Mouse (Mus musculus) kidney, embryonic 14.5 days (tissue): Measurements from ENCODE around the gene Ctse. TPM values are rescaled to one million over a fixed set of nuclear protein-coding genes. Genes with fewer than 3 reads are reported as not detected.

Experiments used
- ATAC-seq: fragments of 200-750 bp; cut with Nextera tagmentation; 2 replicates; pipeline ENCODE4 v1.8.0; 2017; ENCODE audit warnings: moderate number of reproducible peaks, mild to moderate bottlenecking, moderate TSS enrichment, moderate library complexity; ENCODE audit not compliant: low FRiP score, low TSS enrichment
- H3K27ac ChIP-seq: fragments of 300-500 bp; sonication (generic); 2 replicates; pipeline ENCODE4 v1.5.1; 2014; ENCODE audit warnings: low read depth, mild to moderate bottlenecking, low read length, moderate library complexity, mixed read lengths
- H3K27me3 ChIP-seq: fragments of 300-500 bp; sonication (generic); 2 replicates; pipeline ENCODE4 v1.6.1; 2014; ENCODE audit warnings: mild to moderate bottlenecking, low read length; ENCODE audit not compliant: control insufficient read depth, insufficient read depth
- H3K36me3 ChIP-seq: fragments of 300-500 bp; sonication (generic); 2 replicates; pipeline ENCODE4 v1.6.1; 2014; ENCODE audit warnings: low read length, mixed read lengths; ENCODE audit not compliant: control insufficient read depth, insufficient read depth
- H3K4me1 ChIP-seq: fragments of 300-500 bp; sonication (generic); 2 replicates; pipeline ENCODE4 v1.6.1; 2014; ENCODE audit warnings: low read length, mixed read lengths; ENCODE audit not compliant: control insufficient read depth, insufficient read depth
- H3K4me2 ChIP-seq: fragments of 300-500 bp; sonication (generic); replicated peaks from 2 replicates; pipeline ENCODE4 v1.6.1; 2014; ENCODE audit warnings: low read depth, mild to moderate bottlenecking, low read length
- H3K4me3 ChIP-seq: fragments of 300-500 bp; sonication (generic); 2 replicates; pipeline ENCODE4 v1.5.1; 2014; ENCODE audit warnings: mild to moderate bottlenecking, low read length
- H3K9ac ChIP-seq: fragments of 300-500 bp; sonication (generic); 2 replicates; pipeline ENCODE4 v1.6.1; 2014; ENCODE audit warnings: low read depth, mild to moderate bottlenecking, low read length, moderate library complexity
- H3K9me3 ChIP-seq: fragments of 300-500 bp; sonication (generic); 2 replicates; pipeline ENCODE4 v1.6.1; 2016; ENCODE audit warnings: low read length; ENCODE audit not compliant: control insufficient read depth
- WGBS: fragments of 180-500 bp; shearing (Covaris S2); extraction: QIAGEN DNeasy Blood & Tissue Kit; methylation state at CpG from one replicate; pipeline ENCODE4 v1.1.7; 2014; 5-methylcytosine and 5-hydroxymethylcytosine counted together
- polyA plus RNA-seq: library from polyadenylated mRNA; unstranded; fragments of >200 nt; fragmentation: Nextera tagmentation; extraction: Ambion mirVana; gene quantifications from 2 replicates; pipeline ENCODE4 v1.2.1, GENCODE M21; 2014

Ctse gene
- polyA plus RNA-seq, 1 experiment from 2014 or later: 9.9 TPM

DNA sequence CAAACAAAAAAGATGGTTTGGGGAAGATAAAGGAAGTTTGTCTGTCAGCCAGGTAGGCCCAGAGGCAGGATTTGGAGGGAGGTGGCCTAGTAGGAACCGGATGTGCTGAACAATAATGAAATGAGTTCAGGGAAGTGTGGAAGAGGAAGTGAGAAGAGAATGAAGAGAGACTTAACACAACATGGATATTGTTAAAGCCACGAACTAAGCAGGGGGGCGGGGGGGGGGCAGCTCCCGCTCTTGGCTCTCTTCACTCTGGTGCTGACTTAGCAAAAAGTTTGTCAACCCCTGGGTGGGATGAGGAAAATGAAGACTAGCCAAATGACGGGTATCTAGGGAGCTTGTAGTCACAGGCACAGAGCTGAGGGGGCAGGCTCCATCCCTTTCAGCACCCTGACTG is 62.3 kb downstream of the Ctse start:
- H3K9ac ChIP-seq: no peak overlapping the region
- no peaks in the 10 kb centered on the region for H3K9me3 ChIP-seq
- ATAC-seq: no peak
- H3K36me3 ChIP-seq: no peaks in the 10 kb centered on the region
- no peaks in the 10 kb centered on the region for H3K4me1 ChIP-seq
- no peaks in the 10 kb centered on the region for H3K27me3 ChIP-seq
- H3K4me3 ChIP-seq: no peak overlapping the region
- H3K4me2 ChIP-seq: no peak overlapping the region
- WGBS: 79% methylated on average over 5 of the region's 5 CpGs
- no peak overlapping the region for H3K27ac ChIP-seq

DNA sequence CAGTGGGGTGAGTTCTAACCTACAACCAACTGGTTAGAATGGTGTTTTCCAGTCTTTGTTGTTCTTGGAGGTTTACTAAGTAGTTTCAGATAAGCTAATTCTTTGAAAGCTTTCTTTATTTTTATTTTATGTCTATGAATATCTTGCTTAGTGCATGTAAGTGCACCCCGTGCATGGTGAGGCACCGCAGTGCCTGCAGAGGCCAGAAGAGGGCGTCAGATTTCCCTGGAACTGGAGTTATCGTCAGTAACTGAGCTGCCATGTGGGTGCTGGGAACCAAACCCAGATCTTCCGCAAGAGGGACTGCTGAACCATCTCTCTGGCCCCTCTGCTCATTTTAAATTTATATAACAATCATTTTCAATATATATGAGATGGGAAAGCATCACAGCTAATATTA is 63.3 kb downstream of the Ctse start:
- Histone ChIP-seq H3K36me3 (no peaks in the 10 kb centered on the region), H3K4me3 (no peak overlapping the region), H3K4me2 (no peak overlapping the region), H3K4me1 (no peaks in the 10 kb centered on the region), H3K9me3 (no peaks in the 10 kb centered on the region), H3K27ac (no peak overlapping the region), H3K9ac (no peak overlapping the region), H3K27me3 (no peaks in the 10 kb centered on the region)
- WGBS: 82% methylated on average over 5 of the region's 5 CpGs
- ATAC-seq: no peak

DNA sequence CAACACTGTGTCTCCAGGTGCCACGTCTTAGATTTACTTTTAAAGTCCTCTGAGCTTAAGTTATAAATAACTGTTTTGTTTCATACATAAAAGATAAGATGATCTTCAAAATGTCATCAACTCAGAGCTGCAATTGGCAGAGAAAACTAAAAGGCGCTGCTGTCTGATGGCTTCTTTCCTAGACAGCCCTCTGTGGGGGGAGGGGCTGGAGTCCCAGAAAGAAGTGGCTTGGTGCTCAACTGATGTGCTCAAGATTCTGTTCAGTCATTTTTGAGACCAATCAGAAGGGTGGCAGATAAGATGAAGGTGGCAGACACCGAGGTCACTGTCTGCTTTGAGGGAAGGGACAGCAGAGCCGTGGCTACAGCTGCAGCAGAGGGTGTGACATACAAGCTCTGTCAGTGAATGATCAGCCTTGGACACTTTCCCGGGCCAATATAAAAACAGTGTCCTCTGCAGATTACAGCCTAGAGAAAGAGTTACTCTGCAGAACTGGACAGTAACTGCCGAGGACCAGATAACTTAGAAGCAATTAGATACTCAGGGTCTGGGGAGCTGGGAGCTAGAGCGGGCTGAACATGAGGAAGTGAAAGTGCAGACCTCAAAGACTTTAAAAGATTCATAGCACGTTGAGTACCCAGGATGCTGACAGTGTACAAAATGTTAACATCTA is 64.1 kb downstream of the Ctse start:
- H3K4me2 ChIP-seq: no peak overlapping the region
- H3K4me3 ChIP-seq: no peak overlapping the region
- H3K36me3 ChIP-seq: no peaks in the 10 kb centered on the region
- no peaks in the 10 kb centered on the region for H3K4me1 ChIP-seq
- H3K27ac ChIP-seq: no peak overlapping the region
- ATAC-seq: no peak
- WGBS: 67% methylated on average over 8 of the region's 8 CpGs
- no peaks in the 10 kb centered on the region for H3K27me3 ChIP-seq
- H3K9ac ChIP-seq: no peak overlapping the region
- no peaks in the 10 kb centered on the region for H3K9me3 ChIP-seq

DNA sequence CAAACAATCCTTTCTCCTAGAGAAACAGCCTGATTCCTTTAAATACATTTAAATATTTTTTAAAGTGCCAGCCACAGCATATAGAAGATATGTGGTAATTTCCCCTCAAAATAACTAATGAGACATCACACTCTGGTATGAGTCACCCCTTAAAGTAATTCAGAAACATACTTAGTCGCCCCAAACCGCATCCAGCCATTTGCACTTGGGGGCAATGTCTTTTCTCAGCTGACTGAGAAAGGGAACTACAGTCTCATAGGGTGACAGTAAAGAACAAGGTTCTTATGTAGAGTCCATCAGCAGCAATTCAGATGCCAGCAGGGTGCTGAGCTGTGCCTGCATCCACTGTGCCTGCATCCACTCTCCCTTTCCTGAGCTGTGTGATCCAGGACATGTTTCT is 65.4 kb downstream of the Ctse start:
- H3K4me2 ChIP-seq: no peak overlapping the region
- no peak overlapping the region for H3K27ac ChIP-seq
- no peak overlapping the region for H3K9ac ChIP-seq
- 77% methylated on average over 2 of the region's 2 CpGs for WGBS
- no peak overlapping the region for H3K4me3 ChIP-seq
- H3K4me1 ChIP-seq: no peaks in the 10 kb centered on the region
- ATAC-seq: no peak
- H3K9me3 ChIP-seq: no peaks in the 10 kb centered on the region
- H3K27me3 ChIP-seq: no peaks in the 10 kb centered on the region
- no peaks in the 10 kb centered on the region for H3K36me3 ChIP-seq

DNA sequence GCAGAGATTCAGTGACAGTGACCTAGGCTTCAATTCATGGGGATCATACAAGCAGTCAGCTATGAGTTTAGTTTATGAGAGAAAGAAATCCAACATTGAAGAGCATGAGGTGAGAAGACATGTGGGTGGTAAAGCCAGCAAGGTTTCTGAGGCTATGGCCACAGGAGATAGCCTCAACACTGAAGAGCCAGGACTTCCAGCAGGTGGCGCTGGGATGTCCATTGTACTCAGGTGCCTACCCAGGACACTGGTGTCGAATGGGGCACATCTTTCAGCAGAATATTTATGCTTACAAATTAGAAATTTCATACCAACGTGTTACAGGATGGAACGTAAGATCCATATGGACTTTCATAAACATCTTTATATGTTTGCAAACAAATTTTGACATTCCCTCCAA is 70.2 kb downstream of the Ctse start:
- H3K27me3 ChIP-seq: no peaks in the 10 kb centered on the region
- no peak overlapping the region for H3K9ac ChIP-seq
- no peak overlapping the region for H3K4me3 ChIP-seq
- no peak overlapping the region for H3K27ac ChIP-seq
- WGBS: 27% methylated on average over 4 of the region's 4 CpGs
- H3K4me1 ChIP-seq: no peaks in the 10 kb centered on the region
- no peak for ATAC-seq
- H3K4me2 ChIP-seq: no peak overlapping the region
- no peaks in the 10 kb centered on the region for H3K9me3 ChIP-seq
- H3K36me3 ChIP-seq: no peaks in the 10 kb centered on the region

DNA sequence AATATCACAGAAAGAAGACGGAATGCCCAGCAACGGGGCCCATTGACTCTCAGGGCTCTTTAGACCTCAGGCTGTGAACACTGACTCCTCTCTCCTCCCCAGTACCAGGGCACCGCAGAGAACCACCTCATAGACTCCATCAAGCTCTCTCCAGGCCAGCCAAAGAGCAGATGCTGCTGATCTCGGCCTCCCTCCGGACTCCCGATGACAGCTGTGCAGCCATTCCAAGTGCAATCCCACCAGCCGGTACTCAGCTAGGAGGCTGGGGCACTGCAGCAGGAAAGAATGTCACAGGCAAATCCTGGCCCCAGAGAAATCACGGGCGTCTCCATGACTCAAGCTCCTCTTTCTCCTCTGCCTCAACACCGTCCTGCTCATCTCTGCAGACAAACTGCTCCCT is 73.4 kb downstream of the Ctse start:
- Histone ChIP-seq H3K9ac (no peak overlapping the region), H3K27me3 (no peaks in the 10 kb centered on the region), H3K9me3 (no peaks in the 10 kb centered on the region), H3K27ac (no peak overlapping the region), H3K36me3 (no peaks in the 10 kb centered on the region), H3K4me2 (no peak overlapping the region), H3K4me1 (no peaks in the 10 kb centered on the region), H3K4me3 (no peak overlapping the region)
- WGBS: 75% methylated on average over 10 of the region's 10 CpGs
- no peak for ATAC-seq

DNA sequence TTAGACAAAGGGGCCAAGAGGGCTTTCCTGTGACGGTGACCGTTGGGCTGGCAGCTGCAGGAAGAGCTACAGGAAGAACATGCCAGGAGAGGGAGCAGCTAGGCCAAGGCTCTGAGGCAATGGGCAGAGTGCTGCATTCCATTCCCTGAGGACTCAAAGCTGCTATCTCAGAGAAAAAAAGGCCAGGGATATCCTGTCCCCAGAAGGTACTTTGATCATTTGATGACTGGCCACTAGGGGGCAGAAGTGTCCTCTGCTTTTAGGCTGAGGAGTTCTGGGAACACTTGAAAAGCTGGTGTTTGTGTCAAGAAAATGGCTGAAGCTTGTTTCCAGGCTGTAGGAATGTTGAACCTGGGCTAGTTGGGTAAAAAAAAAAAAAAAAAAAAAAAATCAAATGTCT is 74.3 kb downstream of the Ctse start:
- H3K27me3 ChIP-seq: no peaks in the 10 kb centered on the region
- no peak overlapping the region for H3K9ac ChIP-seq
- H3K27ac ChIP-seq: no peak overlapping the region
- no peak overlapping the region for H3K4me2 ChIP-seq
- H3K4me1 ChIP-seq: no peaks in the 10 kb centered on the region
- H3K4me3 ChIP-seq: no peak overlapping the region
- no peaks in the 10 kb centered on the region for H3K36me3 ChIP-seq
- H3K9me3 ChIP-seq: no peaks in the 10 kb centered on the region
- 0 out of 2 replicates have a peak, but pooled peaks have one; percentile 21 for ATAC-seq
- WGBS: 31% methylated on average over 2 of the region's 2 CpGs

DNA sequence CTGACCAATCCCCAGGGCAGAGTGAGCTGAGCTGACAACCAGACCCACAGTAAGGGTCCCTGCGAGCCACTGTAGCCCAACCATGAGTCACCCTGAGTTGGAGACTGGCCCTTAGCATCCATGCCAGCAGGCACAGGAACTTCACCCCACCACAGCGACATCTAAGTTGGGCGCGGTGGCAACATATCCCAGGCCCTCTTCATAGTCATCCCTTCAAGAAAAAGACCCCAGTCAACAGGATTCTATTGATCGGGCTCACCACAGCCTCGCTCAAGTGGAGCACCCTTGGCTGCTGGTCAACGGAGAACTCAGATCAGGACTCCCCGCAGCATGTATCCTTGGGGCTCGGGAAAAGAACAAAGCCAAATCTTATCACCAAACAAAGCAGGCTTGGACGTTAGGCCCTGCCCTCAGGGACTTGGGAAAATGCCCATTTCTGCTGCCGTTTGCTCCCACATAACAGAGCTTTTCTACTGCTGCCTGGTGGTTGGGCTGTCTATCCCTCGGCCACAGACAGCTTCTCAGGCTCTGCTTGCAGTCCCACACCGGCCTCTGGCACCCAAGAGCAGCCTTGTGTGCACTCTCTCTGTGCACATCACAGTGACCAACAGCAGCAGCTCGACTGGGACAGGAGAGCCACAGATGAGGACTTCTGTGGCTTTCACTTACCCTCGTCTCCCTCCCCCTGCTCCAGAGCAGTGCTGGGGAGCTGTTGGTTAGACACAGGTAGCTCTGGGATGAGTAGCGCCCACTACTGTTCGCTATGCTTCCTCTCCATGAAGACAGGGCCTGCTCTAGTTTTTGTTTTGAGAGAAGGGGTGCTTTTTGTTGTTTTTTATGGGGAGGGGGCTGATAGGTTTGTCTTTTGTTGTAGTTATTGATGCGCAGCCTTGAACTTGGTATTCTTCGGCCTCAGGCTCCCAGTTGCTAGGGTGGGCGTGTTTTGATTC is 76.6 kb downstream of the Ctse start:
- H3K4me1 ChIP-seq: no peaks in the 10 kb centered on the region
- H3K9ac ChIP-seq: no peak overlapping the region
- no peaks in the 10 kb centered on the region for H3K9me3 ChIP-seq
- no peak overlapping the region for H3K27ac ChIP-seq
- H3K36me3 ChIP-seq: no peaks in the 10 kb centered on the region
- no peak overlapping the region for H3K4me3 ChIP-seq
- WGBS: 70% methylated on average over 20 of the region's 20 CpGs
- no peak overlapping the region for H3K4me2 ChIP-seq
- no peak for ATAC-seq
- no peaks in the 10 kb centered on the region for H3K27me3 ChIP-seq
